Mouse (Mus musculus) MEL (cell line): Measurements from ENCODE around the gene Rap2b. TPM values are rescaled to one million over a fixed set of nuclear protein-coding genes. Genes with fewer than 3 reads are reported as not detected.

Experiments
- DNase-seq: peaks from one replicate; pipeline ENCODE4 v3.0.0; 2011; ENCODE audit warnings: low read depth, low spot score
- H3K27ac ChIP-seq: 2 replicates; pipeline ENCODE4 v1.5.1; 2012; ENCODE audit warnings: low read depth, mild to moderate bottlenecking, control low read depth, low read length, moderate library complexity; ENCODE audit not compliant: control insufficient read depth
- H3K27me3 ChIP-seq, 2 experiments: fragments of 150-350 bp in 1 of 2; sonication (generic) in 1 of 2; 2 replicates each; pipeline ENCODE4 v1.6.1; 2012; ENCODE audit warnings: low read length in 2 of 2, mild to moderate bottlenecking in 2 of 2, improper control_type of control experiment in 1 of 2, moderate library complexity in 1 of 2; ENCODE audit not compliant: insufficient read depth in 2 of 2, control insufficient read depth in 1 of 2
- H3K36me3 ChIP-seq, 2 experiments: 2 replicates each; pipeline ENCODE4 v1.6.1; 2012 to 2014; ENCODE audit warnings: low read length in 2 of 2, improper control_type of control experiment in 1 of 2, inconsistent platforms in 1 of 2, mild to moderate bottlenecking in 1 of 2; ENCODE audit not compliant: insufficient read depth in 2 of 2, control insufficient read depth in 1 of 2
- H3K4me1 ChIP-seq, 2 experiments: fragments of 150-350 bp in 1 of 2; sonication (generic) in 1 of 2; 2 replicates each; pipeline ENCODE4 v1.6.1; 2012; ENCODE audit warnings: low read length in 2 of 2, improper control_type of control experiment in 1 of 2, mild to moderate bottlenecking in 1 of 2; ENCODE audit not compliant: insufficient read depth in 2 of 2, control insufficient read depth in 1 of 2
- H3K4me3 ChIP-seq, 2 experiments: fragments of 150-350 bp in 1 of 2; sonication (generic) in 1 of 2; 2 replicates each; pipeline ENCODE4 v1.5.1; 2012; ENCODE audit warnings: low read depth in 2 of 2, low read length in 2 of 2, mild to moderate bottlenecking in 2 of 2, moderate library complexity in 2 of 2, control low read depth in 1 of 2, improper control_type of control experiment in 1 of 2; ENCODE audit not compliant: control insufficient read depth in 1 of 2, insufficient read depth in 1 of 2
- H3K79me2 ChIP-seq: 2 replicates; pipeline ENCODE4 v1.6.1; 2012; ENCODE audit warnings: mild to moderate bottlenecking, low read length, moderate library complexity; ENCODE audit not compliant: control insufficient read depth, poor library complexity, insufficient read depth
- H3K9ac ChIP-seq: 2 replicates; pipeline ENCODE4 v1.6.1; 2012; ENCODE audit warnings: low read depth, mild to moderate bottlenecking, control low read depth, low read length, moderate library complexity; ENCODE audit not compliant: control insufficient read depth, poor library complexity, severe bottlenecking
- H3K9me3 ChIP-seq: fragments of 150-350 bp; sonication (generic); replicated peaks from 2 replicates; pipeline ENCODE4 v1.6.1; 2012; ENCODE audit warnings: mild to moderate bottlenecking, low read length, improper control_type of control experiment, moderate library complexity; ENCODE audit not compliant: insufficient read depth
- BHLHE40 ChIP-seq: IDR thresholded peaks from 2 replicates; pipeline ENCODE4 v1.6.1; 2012; ENCODE audit warnings: low read depth, mild to moderate bottlenecking, inconsistent platforms, low read length, improper control_type of control experiment, borderline replicate concordance
- CHD1 ChIP-seq: IDR thresholded peaks from 2 replicates; pipeline ENCODE4 v1.6.1; 2012; ENCODE audit warnings: low read depth, mild to moderate bottlenecking, inconsistent platforms, low read length, improper control_type of control experiment
- EP300 ChIP-seq, 2 experiments: IDR thresholded peaks; 2 replicates each; pipeline ENCODE4 v1.6.1; 2011; ENCODE audit warnings: improper control_type of control experiment in 2 of 2, low read length in 2 of 2, low read depth in 1 of 2, mild to moderate bottlenecking in 1 of 2
- ETS1 ChIP-seq: IDR thresholded peaks from 2 replicates; pipeline ENCODE4 v1.6.1; 2012; ENCODE audit warnings: low read depth, mild to moderate bottlenecking, inconsistent platforms, low read length, improper control_type of control experiment, moderate library complexity
- GATA1 ChIP-seq: IDR thresholded peaks from 2 replicates; pipeline ENCODE4 v1.6.1; 2011; ENCODE audit warnings: low read depth, low read length, improper control_type of control experiment
- MAZ ChIP-seq: IDR thresholded peaks from 2 replicates; pipeline ENCODE4 v1.6.1; 2012; ENCODE audit warnings: low read depth, mild to moderate bottlenecking, inconsistent platforms, low read length, improper control_type of control experiment
- MXI1 ChIP-seq: IDR thresholded peaks from 2 replicates; pipeline ENCODE4 v1.6.1; 2011; ENCODE audit warnings: mild to moderate bottlenecking, low read depth, low read length, improper control_type of control experiment
- RCOR1 ChIP-seq: IDR thresholded peaks from 2 replicates; pipeline ENCODE4 v1.6.1; 2012; ENCODE audit warnings: low read depth, mild to moderate bottlenecking, inconsistent platforms, low read length, improper control_type of control experiment
- TAL1 ChIP-seq: IDR thresholded peaks from 2 replicates; pipeline ENCODE4 v1.6.1; 2012; ENCODE audit warnings: mild to moderate bottlenecking, inconsistent platforms, low read length, moderate library complexity, mixed read lengths
- TCF12 ChIP-seq: IDR thresholded peaks from 2 replicates; pipeline ENCODE4 v1.6.1; 2014; ENCODE audit warnings: low read depth, mild to moderate bottlenecking, inconsistent platforms, low read length, improper control_type of control experiment, moderate library complexity
- UBTF ChIP-seq: IDR thresholded peaks from 2 replicates; pipeline ENCODE4 v1.6.1; 2012; ENCODE audit warnings: low read depth, mild to moderate bottlenecking, inconsistent platforms, low read length, improper control_type of control experiment, moderate library complexity, borderline replicate concordance; ENCODE audit not compliant: insufficient read depth
- ZMIZ1 ChIP-seq: IDR thresholded peaks from 2 replicates; pipeline ENCODE4 v1.6.1; 2012; ENCODE audit warnings: low read depth, mild to moderate bottlenecking, inconsistent platforms, low read length, improper control_type of control experiment, moderate library complexity
- ZNF384 ChIP-seq: IDR thresholded peaks from 2 replicates; pipeline ENCODE4 v1.6.1; 2012; ENCODE audit warnings: low read depth, mild to moderate bottlenecking, inconsistent platforms, low read length, improper control_type of control experiment
- polyA plus RNA-seq, 2 experiments: library from polyadenylated mRNA; stranded (reverse) in 1 of 2; unstranded in 1 of 2; fragments of >175 nt in 1 of 2; fragments of >200 nt in 1 of 2; gene quantifications; 2 replicates each; pipeline versions ENCODE4 v1.2.1 to v1.2.4; 2012; ENCODE audit warnings: low replicate concordance in 2 of 2, low read depth in 1 of 2; ENCODE audit not compliant: insufficient read length in 2 of 2, insufficient read depth in 1 of 2, missing spikeins in 1 of 2
- total RNA-seq: library from RNA; depleted of rRNA; stranded (reverse); fragments of 300-350 nt; gene quantifications from 2 replicates; pipeline ENCODE4 v1.2.3, GENCODE M21; 2012

Gene Rap2b
- total and polyA plus RNA-seq, 3 experiments, result 4.4 to 5.6 TPM; not detected in 1

DNA sequence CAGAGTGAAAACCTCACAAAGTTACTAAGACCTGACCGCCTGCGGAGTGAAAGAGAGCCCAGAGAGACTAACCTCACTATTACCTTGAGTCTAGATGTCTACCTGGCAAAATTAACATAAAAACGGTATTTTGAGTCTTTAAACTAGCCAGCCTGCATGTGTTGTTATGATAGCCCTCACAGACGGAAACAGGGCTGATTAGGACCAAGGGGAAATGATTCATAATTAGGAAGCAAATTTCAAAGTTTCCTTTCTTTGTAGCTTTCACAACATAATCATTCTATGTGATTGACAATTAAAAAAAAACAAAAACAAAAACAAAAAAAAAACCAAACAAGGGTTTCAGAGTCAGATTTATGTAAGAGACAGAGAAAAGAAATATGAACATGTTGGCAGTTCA lies 24.9 kb downstream of the Rap2b start:
- Histone ChIP-seq H3K4me1 (peaks cover 0 to 3% of the 10 kb centered on the region in 2 experiments; a peak in 1 of 4 replicates), H3K9ac (no peak overlapping the region), H3K27ac (no peak overlapping the region), H3K9me3 (no peaks in the 10 kb centered on the region), H3K27me3 (no peaks in the 10 kb centered on the region), H3K79me2 (no peaks in the 10 kb centered on the region), H3K36me3 (peaks cover 0 to 3% of the 10 kb centered on the region in 2 experiments; a peak in 2 of 4 replicates), H3K4me3 (no peak overlapping the region)
- TF ChIP-seq UBTF (no peak), EP300 (IDR thresholded peaks at IDR 0.05; ENCODE audit: low read depth in 1 of 2, low read length in 2 of 2) (peak; percentile 59)
- DNase-seq, result no peak

DNA sequence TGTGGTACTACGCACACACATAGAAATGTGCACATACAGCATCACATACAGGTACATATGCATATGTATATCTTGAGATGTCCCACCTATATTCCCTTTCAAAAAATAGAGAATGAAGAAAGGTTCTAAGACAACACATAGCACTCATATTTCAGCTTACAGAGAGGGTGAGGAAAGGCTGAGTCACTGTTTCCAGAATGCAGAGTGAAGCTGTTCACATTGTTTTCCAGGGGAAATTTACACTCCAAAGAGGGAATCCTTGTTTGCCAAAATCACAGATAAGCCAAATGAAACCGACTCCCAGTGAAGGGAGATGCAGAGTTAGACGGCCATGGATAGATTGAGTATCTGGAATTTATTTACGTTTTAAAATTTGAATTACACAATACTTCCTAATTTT lies 30.1 kb downstream of the Rap2b start:
- Histone ChIP-seq H3K36me3 (peaks cover 0 to 16% of the 10 kb centered on the region in 2 experiments; a peak in 2 of 4 replicates), H3K27ac (no peak overlapping the region), H3K9ac (no peak overlapping the region), H3K4me3 (no peak overlapping the region), H3K4me1 (peaks cover 13 to 25% of the 10 kb centered on the region in 2 experiments), H3K9me3 (no peaks in the 10 kb centered on the region), H3K27me3 (no peaks in the 10 kb centered on the region), H3K79me2 (no peaks in the 10 kb centered on the region)
- 0 out of 4 replicates have a peak, but pooled peaks of 1 of the 2 experiments have one; percentile 47 for TF ChIP-seq EP300 (IDR thresholded peaks at IDR 0.05; ENCODE audit: low read depth in 1 of 2, low read length in 2 of 2)
- TF ChIP-seq CHD1, result no peak
- no peak for TF ChIP-seq MAZ
- DNase-seq, result no peak

- Histone ChIP-seq H3K4me1 (peaks cover 18 to 34% of the 10 kb centered on the region in 2 experiments), H3K4me3 (peak overlapping the region; percentile 19 to 56; a peak in 2 of 4 replicates), H3K79me2 (no peaks in the 10 kb centered on the region), H3K27me3 (no peaks in the 10 kb centered on the region), H3K27ac (peak overlapping the region; percentile 46), H3K9me3 (no peaks in the 10 kb centered on the region), H3K9ac (peak overlapping the region; percentile 52), H3K36me3 (peaks cover 0 to 26% of the 10 kb centered on the region in 2 experiments; a peak in 2 of 4 replicates)
- peak; percentile 70 for TF ChIP-seq ETS1
- peak; percentile 64 for TF ChIP-seq TAL1
- peak; percentile 81 to 82 for TF ChIP-seq EP300 (IDR thresholded peaks at IDR 0.05; ENCODE audit: low read depth in 1 of 2, low read length in 2 of 2)
- peak; percentile 79 for TF ChIP-seq TCF12
- TF ChIP-seq ZMIZ1, result no peak
- TF ChIP-seq BHLHE40, result 0 out of 2 replicates have a peak, but pooled peaks have one; percentile 16
- peak; percentile 85 for TF ChIP-seq GATA1
- no peak for TF ChIP-seq CHD1
- peak; percentile 86 for TF ChIP-seq ZNF384
- no peak for TF ChIP-seq MXI1
- peak; percentile 45; the same call in 1 of the 2 replicates for TF ChIP-seq RCOR1
- peak; percentile 79 for DNase-seq
Measured at GRCm38 (mm10) chr3:61392881-61393280, 31.4 kb downstream of the Rap2b start.
